In genomic region chr16:33705258-33705657, GRCm38 (mm10) we compare ENCODE assay signal across 9 mouse cellular contexts. TPM values are rescaled to one million over a fixed set of nuclear protein-coding genes. Genes with fewer than 3 reads are reported as not detected.
DNase-seq lines count a peak whose midpoint lies in the region; ATAC-seq lines count a peak whose summit lies in the region.
"Had no signal": no experiment of that assay in that cellular context is flagged by ENCODE, and none has a peak within 500 bp of the region (broad histone marks: within the 10 kb centered on the region; RNA-seq: fewer than 3 reads in every experiment).

No protein-coding gene starts in this region.

- H3K4me2 ChIP-seq in midbrain, embryonic 13.5 days (replicated peaks) = no peak overlapping the region
- H3K4me2 ChIP-seq in midbrain, embryonic 15.5 days = no peak overlapping the region
- no peak overlapping the region for H3K4me2 ChIP-seq in embryonic facial prominence, embryonic 15.5 days (replicated peaks)
- H3K4me2 ChIP-seq in heart, embryonic 16.5 days (ENCODE audit: low read depth, low read length) = peak overlapping the region; percentile 29

- peaks cover 6% of the 10 kb centered on the region; the same call in 1 of the 2 replicates for H3K36me3 ChIP-seq in midbrain, embryonic 13.5 days
- no peaks in the 10 kb centered on the region for H3K36me3 ChIP-seq in midbrain, embryonic 15.5 days (replicated peaks)
- 0 out of 2 replicates have a peak, but pooled peaks cover 3% of the 10 kb centered on the region for H3K36me3 ChIP-seq in embryonic facial prominence, embryonic 15.5 days
- 0 out of 2 replicates have a peak, but pooled peaks cover 5% of the 10 kb centered on the region for H3K36me3 ChIP-seq in heart, embryonic 16.5 days (ENCODE audit: control insufficient read depth, insufficient read depth)

- H3K27me3 ChIP-seq in midbrain, embryonic 13.5 days = no peaks in the 10 kb centered on the region
- no peaks in the 10 kb centered on the region for H3K27me3 ChIP-seq in midbrain, embryonic 15.5 days (replicated peaks)
- H3K27me3 ChIP-seq in embryonic facial prominence, embryonic 15.5 days = no peaks in the 10 kb centered on the region
- H3K27me3 ChIP-seq in heart, embryonic 16.5 days (ENCODE audit: control insufficient read depth, insufficient read depth, low read length) = no peaks in the 10 kb centered on the region

- WGBS in midbrain, embryonic 13.5 days = 38% methylated on average over 6 of the region's 6 CpGs
- WGBS in midbrain, embryonic 15.5 days = 43% methylated on average over 6 of the region's 6 CpGs
- 27% methylated on average over 6 of the region's 6 CpGs for WGBS in embryonic facial prominence, embryonic 15.5 days
- 15% methylated on average over 6 of the region's 6 CpGs for WGBS in heart, embryonic 16.5 days

- no peaks in the 10 kb centered on the region for H3K9me3 ChIP-seq in midbrain, embryonic 13.5 days
- no peaks in the 10 kb centered on the region for H3K9me3 ChIP-seq in midbrain, embryonic 15.5 days
- no peaks in the 10 kb centered on the region for H3K9me3 ChIP-seq in embryonic facial prominence, embryonic 15.5 days (replicated peaks)
- H3K9me3 ChIP-seq in heart, embryonic 16.5 days (replicated peaks; ENCODE audit: control insufficient read depth, low read length) = no peaks in the 10 kb centered on the region

- ATAC-seq in midbrain, embryonic 13.5 days = no peak
- ATAC-seq in midbrain, embryonic 15.5 days (replicated peaks) = no peak
- peak; percentile 66; the same call in 1 of the 2 replicates for ATAC-seq in embryonic facial prominence, embryonic 15.5 days (ENCODE audit: insufficient number of reproducible peaks, low FRiP score, low TSS enrichment, low read depth)
- ATAC-seq in heart, embryonic 16.5 days (replicated peaks; ENCODE audit: extremely low read depth, insufficient read depth, low FRiP score) = peak; percentile 33; the same call in 1 of the 2 replicates
- ATAC-seq in erythroid progenitor cell, adult 5-6 weeks (replicated peaks; ENCODE audit: low FRiP score, poor library complexity, severe bottlenecking) = no peak

- no peak overlapping the region for H3K4me3 ChIP-seq in midbrain, embryonic 13.5 days (replicated peaks)
- no peak overlapping the region for H3K4me3 ChIP-seq in midbrain, embryonic 15.5 days
- no peak overlapping the region for H3K4me3 ChIP-seq in embryonic facial prominence, embryonic 15.5 days (replicated peaks)
- no peak overlapping the region for H3K4me3 ChIP-seq in heart, embryonic 16.5 days (ENCODE audit: low read length)
- H3K4me3 ChIP-seq: left cerebral cortex, adult 2 months had no signal

- no peak overlapping the region for H3K27ac ChIP-seq in midbrain, embryonic 13.5 days
- no peak overlapping the region for H3K27ac ChIP-seq in midbrain, embryonic 15.5 days
- no peak overlapping the region for H3K27ac ChIP-seq in embryonic facial prominence, embryonic 15.5 days (replicated peaks)
- peak overlapping the region; percentile 75 for H3K27ac ChIP-seq in heart, embryonic 16.5 days (ENCODE audit: low read length)
- H3K27ac ChIP-seq: left cerebral cortex, adult 2 months; macrophage had no signal

- peaks cover 28% of the 10 kb centered on the region for H3K4me1 ChIP-seq in midbrain, embryonic 13.5 days (replicated peaks)
- H3K4me1 ChIP-seq in midbrain, embryonic 15.5 days = peaks cover 17% of the 10 kb centered on the region
- peaks cover 31% of the 10 kb centered on the region for H3K4me1 ChIP-seq in embryonic facial prominence, embryonic 15.5 days
- H3K4me1 ChIP-seq in heart, embryonic 16.5 days (ENCODE audit: control insufficient read depth, insufficient read depth, low read length) = peaks cover 36% of the 10 kb centered on the region

- peak; percentile 58 to 65 for DNase-seq in kidney, postnatal 36 days
- no peak for DNase-seq in right cerebral cortex, postnatal 36 days (ENCODE audit: low spot score in 2 of 2)

- 0 out of 2 replicates have a peak overlapping the region, but pooled peaks have one; percentile 12 for H3K9ac ChIP-seq in midbrain, embryonic 13.5 days (replicated peaks)
- H3K9ac ChIP-seq in midbrain, embryonic 15.5 days = no peak overlapping the region
- H3K9ac ChIP-seq in embryonic facial prominence, embryonic 15.5 days = no peak overlapping the region
- H3K9ac ChIP-seq in heart, embryonic 16.5 days (ENCODE audit: low read length) = peak overlapping the region; percentile 36; the same call in 1 of the 2 replicates

RNA-seq across cellular contexts. Expression of gene Heg1, which starts 21.1 kb away (rescaled TPM):
- polyA plus RNA-seq in midbrain, embryonic 13.5 days (2015; fragmentation: Nextera tagmentation; extraction: Ambion mirVana) = 17.4 and 19.2 TPM in 2 replicates
- 14.2 and 14.5 TPM in 2 replicates for polyA plus RNA-seq in midbrain, embryonic 15.5 days (2015; fragmentation: Nextera tagmentation; extraction: Ambion mirVana)
- 19.5 and 20.4 TPM in 2 replicates for polyA plus RNA-seq in embryonic facial prominence, embryonic 15.5 days (2015; fragmentation: Nextera tagmentation; extraction: Ambion mirVana)
- polyA plus RNA-seq in heart, embryonic 16.5 days (2015; fragmentation: Nextera tagmentation; extraction: Ambion mirVana) = 34.0 and 35.1 TPM in 2 replicates
- total RNA-seq in erythroid progenitor cell, adult 5-6 weeks (2015; ENCODE audit: low replicate concordance) = 7.9 and 12.2 TPM in 2 replicates
- 1.8 and 4.0 TPM in 2 replicates for total RNA-seq in erythroid progenitor cell, adult 5-6 weeks (2017; ENCODE audit: low replicate concordance)

Comparison
In these comparisons a context has a peak if more than half of its experiments do, and no peak if none do; other contexts are left out.
1. H3K9ac ChIP-seq: peak in midbrain, embryonic 13.5 days (single experiment) and heart, embryonic 16.5 days (single experiment); none in midbrain, embryonic 15.5 days (single experiment) and embryonic facial prominence, embryonic 15.5 days (single experiment).
2. ATAC-seq: peak in embryonic facial prominence, embryonic 15.5 days (single experiment) and heart, embryonic 16.5 days (single experiment); none in midbrain, embryonic 13.5 days (single experiment), midbrain, embryonic 15.5 days (single experiment) and erythroid progenitor cell, adult 5-6 weeks (single experiment).
3. DNase-seq: peak in kidney, postnatal 36 days (2 of 2); none in right cerebral cortex, postnatal 36 days (0 of 2).